Mouse (Mus musculus): ENCODE measurements around the gene Dnajc4. TPM values are rescaled to one million over a fixed set of nuclear protein-coding genes. Genes with fewer than 3 reads are reported as not detected.
A peak's percentile ranks its signal among the peaks of the same experiment; 100 is the strongest.

Dnajc4 gene
- polyA plus RNA-seq, 1 experiment from 2014 or later = 16.1 TPM

DNA sequence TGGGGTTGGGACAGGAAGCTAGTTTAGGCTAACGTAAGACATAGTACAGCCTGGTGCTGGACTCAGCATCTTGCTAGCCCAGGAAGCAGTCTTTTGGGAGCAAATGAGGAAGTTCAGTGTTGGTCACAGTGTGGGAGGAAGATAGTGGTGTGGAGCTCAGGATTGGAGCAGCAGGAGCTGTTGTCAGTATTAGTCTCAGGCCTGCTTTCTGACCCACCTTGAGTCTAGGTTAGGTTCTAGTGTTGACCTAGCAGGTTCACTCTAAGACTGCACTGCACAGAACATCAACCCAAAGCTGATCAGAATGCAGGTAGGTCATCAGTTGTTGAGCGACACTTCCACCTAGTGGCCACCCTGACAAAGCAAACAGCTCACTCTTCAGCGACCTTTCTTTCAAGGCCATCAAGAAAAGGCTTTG, 27.9 kb upstream of the Dnajc4 start:
- Histone ChIP-seq H3K9ac (replicated peaks; ENCODE audit: low read length) (no peak overlapping the region), H3K27ac (replicated peaks; ENCODE audit: low read depth, low read length) (no peak overlapping the region), H3K4me2 (ENCODE audit: low read depth, low read length) (no peak overlapping the region), H3K4me1 (ENCODE audit: control insufficient read depth, insufficient read depth, low read length) (no peaks in the 10 kb centered on the region), H3K27me3 (ENCODE audit: control insufficient read depth, insufficient read depth, low read length) (no peaks in the 10 kb centered on the region), H3K4me3 (ENCODE audit: low read depth, low read length) (no peak overlapping the region), H3K36me3 (replicated peaks; ENCODE audit: control insufficient read depth, insufficient read depth, low read depth, low read length) (peaks cover 27% of the 10 kb centered on the region), H3K9me3 (replicated peaks; ENCODE audit: control insufficient read depth, low read length) (no peaks in the 10 kb centered on the region)
- peak; percentile 49 for DNase-seq (ENCODE audit: low spot score)
- 58% methylated on average over 3 of the region's 3 CpGs for WGBS
- ATAC-seq (replicated peaks; ENCODE audit: insufficient number of reproducible peaks, low FRiP score, low TSS enrichment, low read depth) = no peak

DNA sequence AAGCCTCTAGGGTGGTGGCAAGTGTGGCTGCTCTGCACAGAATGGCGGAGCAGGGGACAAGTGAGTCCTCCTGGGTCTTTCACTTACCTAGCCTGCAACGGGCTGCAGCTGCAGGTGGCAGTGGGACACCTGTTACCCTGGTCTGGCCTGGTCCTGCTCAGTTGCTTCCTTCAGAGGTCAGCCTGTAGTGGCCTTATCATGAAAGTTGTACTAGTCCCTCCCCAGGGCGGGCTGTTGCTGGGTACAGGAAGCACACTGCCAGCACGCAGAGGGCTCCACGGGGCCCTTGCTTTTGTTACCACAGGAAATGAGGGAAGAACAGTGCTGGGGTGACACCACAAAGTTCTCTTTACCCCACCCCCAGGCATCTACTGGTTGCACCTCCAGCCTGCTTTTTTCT, 26.8 kb upstream of the Dnajc4 start, which contains the start of gene Fermt3:
TSS of gene Fermt3 (minus strand) at position 279 of the 400 bp plus-strand sequence.
- no peak within 1 kb of the TSS for H3K9ac ChIP-seq (replicated peaks; ENCODE audit: low read length)
- no peak within 1 kb of the TSS for H3K27ac ChIP-seq (replicated peaks; ENCODE audit: low read depth, low read length)
- no peak within 1 kb of the TSS for H3K4me2 ChIP-seq (ENCODE audit: low read depth, low read length)
- DNase-seq (ENCODE audit: low spot score) = no peak
- no peak within 1 kb of the TSS for H3K4me3 ChIP-seq (ENCODE audit: low read depth, low read length)
- no peaks in the 10 kb centered on the region for H3K9me3 ChIP-seq (replicated peaks; ENCODE audit: control insufficient read depth, low read length)
- peak; percentile 60; the same call in 1 of the 2 replicates for ATAC-seq (replicated peaks; ENCODE audit: insufficient number of reproducible peaks, low FRiP score, low TSS enrichment, low read depth)
- WGBS = 83% methylated on average over 5 of the region's 5 CpGs
- no peaks in the 10 kb centered on the region for H3K4me1 ChIP-seq (ENCODE audit: control insufficient read depth, insufficient read depth, low read length)
- peaks cover 25% of the 10 kb centered on the region for H3K36me3 ChIP-seq (replicated peaks; ENCODE audit: control insufficient read depth, insufficient read depth, low read depth, low read length)
- H3K27me3 ChIP-seq (ENCODE audit: control insufficient read depth, insufficient read depth, low read length) = no peaks in the 10 kb centered on the region

DNA sequence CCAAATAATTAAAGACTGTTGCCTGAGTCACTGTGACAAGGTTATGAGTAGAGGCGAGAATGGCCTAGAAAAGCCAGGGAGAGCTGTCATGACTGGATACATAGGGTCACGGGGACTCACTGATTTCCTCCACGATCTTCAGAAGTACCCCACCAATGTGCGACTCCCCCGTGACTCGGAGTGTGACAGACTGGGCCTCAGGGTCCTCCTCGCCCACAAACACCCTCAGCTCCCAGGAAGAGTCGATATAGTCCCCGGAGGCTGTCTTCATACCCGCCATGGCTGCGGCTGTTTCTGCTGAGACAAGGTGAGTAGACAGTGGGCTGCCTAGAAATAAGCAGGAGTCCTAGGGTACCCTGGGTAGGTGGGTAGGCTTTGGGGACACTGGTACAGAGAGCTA, 26.2 kb upstream of the Dnajc4 start:
- no peaks in the 10 kb centered on the region for H3K9me3 ChIP-seq (replicated peaks; ENCODE audit: control insufficient read depth, low read length)
- no peak overlapping the region for H3K4me2 ChIP-seq (ENCODE audit: low read depth, low read length)
- DNase-seq (ENCODE audit: low spot score) (no peak), ATAC-seq (replicated peaks; ENCODE audit: insufficient number of reproducible peaks, low FRiP score, low TSS enrichment, low read depth) (no peak)
- WGBS = 91% methylated on average over 11 of the region's 11 CpGs
- H3K36me3 ChIP-seq (replicated peaks; ENCODE audit: control insufficient read depth, insufficient read depth, low read depth, low read length) = peaks cover 25% of the 10 kb centered on the region
- H3K27ac ChIP-seq (replicated peaks; ENCODE audit: low read depth, low read length) = no peak overlapping the region
- H3K4me3 ChIP-seq (ENCODE audit: low read depth, low read length) = no peak overlapping the region
- H3K4me1 ChIP-seq (ENCODE audit: control insufficient read depth, insufficient read depth, low read length) = no peaks in the 10 kb centered on the region
- no peaks in the 10 kb centered on the region for H3K27me3 ChIP-seq (ENCODE audit: control insufficient read depth, insufficient read depth, low read length)
- no peak overlapping the region for H3K9ac ChIP-seq (replicated peaks; ENCODE audit: low read length)

DNA sequence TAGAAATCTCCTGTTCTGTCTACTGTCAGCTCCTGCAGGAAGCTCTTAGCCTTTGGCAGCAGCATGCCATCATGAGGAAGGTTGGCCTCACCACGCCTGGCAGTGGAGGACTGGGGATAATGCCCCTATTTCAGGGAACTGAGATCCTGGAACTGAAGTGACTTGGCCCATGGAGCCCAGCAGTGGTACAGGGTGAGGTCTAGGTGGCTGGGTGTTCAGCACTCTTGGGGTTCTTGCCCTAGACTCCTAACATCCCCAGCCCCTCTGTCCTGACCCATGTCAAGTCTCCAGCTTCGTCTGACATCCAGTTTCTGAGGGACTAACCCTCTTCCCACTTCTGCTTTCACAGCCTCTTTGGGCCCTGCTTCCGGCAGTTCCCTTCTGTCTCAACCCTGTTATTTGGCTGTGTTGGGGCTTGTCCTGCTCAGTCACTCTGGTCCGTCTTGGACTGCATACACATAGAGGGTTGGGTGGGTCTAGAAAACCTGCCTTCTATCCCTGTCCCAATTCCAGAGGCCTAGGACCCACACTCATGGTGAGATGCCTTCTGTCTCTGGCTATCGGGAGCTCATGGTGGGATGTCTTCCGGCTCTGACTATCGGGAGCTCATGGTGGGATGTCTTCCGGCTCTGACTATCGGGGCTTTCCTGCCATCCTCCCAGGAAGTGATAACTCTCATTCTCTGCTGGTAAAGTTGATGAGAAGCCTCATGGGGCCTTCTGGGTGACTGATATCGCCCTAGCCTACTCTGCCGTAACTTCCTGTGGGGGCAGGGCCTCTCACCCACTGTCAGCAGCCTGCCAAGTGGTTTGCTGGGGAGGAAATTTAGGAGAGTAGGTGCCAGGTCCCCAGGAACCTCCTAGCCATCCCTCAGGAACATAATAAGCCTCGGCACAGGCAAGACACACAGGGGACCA, 25.4 kb upstream of the Dnajc4 start:
- ATAC-seq (replicated peaks; ENCODE audit: insufficient number of reproducible peaks, low FRiP score, low TSS enrichment, low read depth) (no peak), DNase-seq (ENCODE audit: low spot score) (no peak)
- peaks cover 25% of the 10 kb centered on the region for H3K36me3 ChIP-seq (replicated peaks; ENCODE audit: control insufficient read depth, insufficient read depth, low read depth, low read length)
- no peaks in the 10 kb centered on the region for H3K27me3 ChIP-seq (ENCODE audit: control insufficient read depth, insufficient read depth, low read length)
- no peak overlapping the region for H3K9ac ChIP-seq (replicated peaks; ENCODE audit: low read length)
- no peak overlapping the region for H3K27ac ChIP-seq (replicated peaks; ENCODE audit: low read depth, low read length)
- H3K9me3 ChIP-seq (replicated peaks; ENCODE audit: control insufficient read depth, low read length) = no peaks in the 10 kb centered on the region
- H3K4me2 ChIP-seq (ENCODE audit: low read depth, low read length) = no peak overlapping the region
- 81% methylated on average over 12 of the region's 12 CpGs for WGBS
- no peaks in the 10 kb centered on the region for H3K4me1 ChIP-seq (ENCODE audit: control insufficient read depth, insufficient read depth, low read length)
- no peak overlapping the region for H3K4me3 ChIP-seq (ENCODE audit: low read depth, low read length)

DNA sequence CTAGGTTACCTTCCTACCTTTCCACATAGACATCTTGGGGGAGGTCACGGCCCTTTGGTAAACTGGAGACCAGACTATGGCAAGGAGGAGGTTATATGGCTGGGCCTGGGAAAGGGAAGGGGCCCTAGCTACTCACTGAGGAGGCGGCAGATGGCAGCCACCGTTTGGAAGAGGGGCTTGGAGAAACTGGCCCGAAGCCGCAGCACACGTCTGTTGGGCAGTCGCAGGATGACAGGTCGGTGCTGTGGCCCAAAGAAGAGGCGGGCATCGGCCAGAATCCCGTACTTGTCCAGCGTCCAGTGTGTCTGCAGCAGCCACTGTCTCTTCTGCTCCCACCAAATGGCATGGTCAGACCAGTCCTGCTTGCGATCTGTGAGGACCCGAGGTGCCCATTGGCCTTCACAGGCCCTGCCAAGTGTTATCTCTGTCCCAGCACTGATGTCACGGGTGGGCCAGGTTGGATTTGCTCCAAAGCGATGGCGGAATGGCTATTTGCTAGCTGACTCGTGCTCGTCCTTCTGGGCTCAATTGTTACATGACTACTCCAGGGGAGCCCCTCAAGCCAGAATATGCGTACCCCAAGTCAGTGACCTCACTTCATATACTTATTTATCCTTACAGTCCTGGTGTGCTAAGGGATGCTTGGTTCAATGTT, 22.2 kb upstream of the Dnajc4 start:
- Histone ChIP-seq H3K4me1 (ENCODE audit: control insufficient read depth, insufficient read depth, low read length) (no peaks in the 10 kb centered on the region), H3K9me3 (replicated peaks; ENCODE audit: control insufficient read depth, low read length) (no peaks in the 10 kb centered on the region), H3K36me3 (replicated peaks; ENCODE audit: control insufficient read depth, insufficient read depth, low read depth, low read length) (peaks cover 5% of the 10 kb centered on the region), H3K4me2 (ENCODE audit: low read depth, low read length) (no peak overlapping the region), H3K4me3 (ENCODE audit: low read depth, low read length) (no peak overlapping the region), H3K9ac (replicated peaks; ENCODE audit: low read length) (no peak overlapping the region), H3K27ac (replicated peaks; ENCODE audit: low read depth, low read length) (no peak overlapping the region), H3K27me3 (ENCODE audit: control insufficient read depth, insufficient read depth, low read length) (no peaks in the 10 kb centered on the region)
- DNase-seq (ENCODE audit: low spot score) (no peak), ATAC-seq (replicated peaks; ENCODE audit: insufficient number of reproducible peaks, low FRiP score, low TSS enrichment, low read depth) (no peak)
- WGBS = 88% methylated on average over 20 of the region's 20 CpGs

DNA sequence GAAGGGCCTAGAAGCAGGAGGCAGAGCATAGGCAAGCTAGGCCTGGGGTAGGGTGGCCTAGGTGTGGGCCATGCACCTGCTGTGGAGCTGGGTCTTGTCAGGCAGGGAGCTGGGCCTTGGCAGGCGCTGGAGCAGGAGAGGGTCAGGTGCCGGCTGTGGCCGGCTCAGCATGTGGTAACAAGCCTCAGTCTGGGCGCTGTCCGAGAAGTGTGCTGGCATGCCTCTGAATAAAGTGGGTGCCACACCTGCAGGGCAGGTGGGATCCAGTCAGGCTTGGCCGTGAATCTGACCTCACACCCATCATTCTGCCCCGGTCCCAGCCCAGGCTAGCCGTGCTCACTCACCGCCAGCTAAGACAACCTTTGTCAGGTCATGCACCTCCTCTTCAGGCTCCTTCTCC, 21.6 kb upstream of the Dnajc4 start:
- 90% methylated on average over 9 of the region's 9 CpGs for WGBS
- ATAC-seq (replicated peaks; ENCODE audit: insufficient number of reproducible peaks, low FRiP score, low TSS enrichment, low read depth) (no peak), DNase-seq (ENCODE audit: low spot score) (no peak)
- Histone ChIP-seq H3K27ac (replicated peaks; ENCODE audit: low read depth, low read length) (no peak overlapping the region), H3K4me1 (ENCODE audit: control insufficient read depth, insufficient read depth, low read length) (no peaks in the 10 kb centered on the region), H3K27me3 (ENCODE audit: control insufficient read depth, insufficient read depth, low read length) (no peaks in the 10 kb centered on the region), H3K4me2 (ENCODE audit: low read depth, low read length) (no peak overlapping the region), H3K4me3 (ENCODE audit: low read depth, low read length) (no peak overlapping the region), H3K9me3 (replicated peaks; ENCODE audit: control insufficient read depth, low read length) (no peaks in the 10 kb centered on the region), H3K36me3 (replicated peaks; ENCODE audit: control insufficient read depth, insufficient read depth, low read depth, low read length) (peaks cover 3% of the 10 kb centered on the region), H3K9ac (replicated peaks; ENCODE audit: low read length) (no peak overlapping the region)

DNA sequence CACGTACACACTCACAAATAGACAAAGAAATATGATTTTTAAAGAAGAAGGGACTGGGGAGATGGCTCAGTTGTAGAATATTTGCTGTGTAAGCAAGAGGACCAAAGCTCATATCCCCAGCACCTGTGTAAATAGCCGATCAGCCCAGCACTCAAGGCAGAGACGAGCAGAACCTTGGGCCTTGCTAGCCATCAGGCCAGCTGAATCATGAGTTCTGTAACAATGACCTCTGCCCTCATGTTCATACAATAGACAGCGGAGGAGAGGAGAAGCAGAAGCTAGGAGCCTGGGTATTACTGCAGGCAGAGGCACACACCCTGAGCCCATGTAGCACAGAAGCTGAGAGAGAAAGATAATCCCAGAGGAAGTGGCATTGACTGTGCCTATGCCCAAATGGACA, 20.1 kb upstream of the Dnajc4 start:
- no peaks in the 10 kb centered on the region for H3K36me3 ChIP-seq (replicated peaks; ENCODE audit: control insufficient read depth, insufficient read depth, low read depth, low read length)
- ATAC-seq (replicated peaks; ENCODE audit: insufficient number of reproducible peaks, low FRiP score, low TSS enrichment, low read depth) (no peak), DNase-seq (ENCODE audit: low spot score) (no peak)
- no peak overlapping the region for H3K4me2 ChIP-seq (ENCODE audit: low read depth, low read length)
- no peak overlapping the region for H3K4me3 ChIP-seq (ENCODE audit: low read depth, low read length)
- H3K4me1 ChIP-seq (ENCODE audit: control insufficient read depth, insufficient read depth, low read length) = no peaks in the 10 kb centered on the region
- no peaks in the 10 kb centered on the region for H3K9me3 ChIP-seq (replicated peaks; ENCODE audit: control insufficient read depth, low read length)
- H3K9ac ChIP-seq (replicated peaks; ENCODE audit: low read length) = no peak overlapping the region
- no peak overlapping the region for H3K27ac ChIP-seq (replicated peaks; ENCODE audit: low read depth, low read length)
- 83% methylated on average over 4 of the region's 4 CpGs for WGBS
- no peaks in the 10 kb centered on the region for H3K27me3 ChIP-seq (ENCODE audit: control insufficient read depth, insufficient read depth, low read length)
